Mouse (Mus musculus): ENCODE data around the gene Dph2.

Gene Dph2

DNA sequence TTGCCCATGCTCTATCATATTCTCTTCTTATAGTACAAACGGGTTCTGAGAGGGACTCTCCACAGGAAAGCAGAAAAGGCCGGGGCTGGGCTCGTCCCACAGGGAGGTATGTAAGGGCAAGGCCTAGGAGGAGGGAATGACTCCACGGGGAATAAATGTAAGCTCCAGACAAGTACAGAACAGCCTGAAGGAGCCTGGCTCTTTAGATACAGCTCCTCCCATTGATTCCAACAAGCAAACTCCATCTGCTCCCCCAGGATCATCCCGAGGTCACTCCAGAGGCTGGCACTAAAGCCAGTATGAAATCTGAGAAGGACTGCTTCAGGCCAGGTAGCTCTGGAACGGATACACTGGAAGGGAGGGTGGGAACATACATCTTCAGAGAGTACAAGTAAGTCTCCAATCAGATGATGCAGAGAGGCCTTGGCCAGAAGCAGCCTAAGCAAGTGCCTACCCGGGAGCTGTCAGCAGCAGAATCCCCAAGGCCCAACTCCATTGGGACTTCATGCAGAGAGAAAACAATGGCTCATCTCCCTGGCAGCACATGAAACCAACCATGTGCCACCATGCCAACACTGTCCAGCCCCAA, 20.9 kb upstream of the Dph2 start:
- DNase-seq (ENCODE audit: low read depth in 2 of 2, low spot score in 2 of 2), result no peak

DNA sequence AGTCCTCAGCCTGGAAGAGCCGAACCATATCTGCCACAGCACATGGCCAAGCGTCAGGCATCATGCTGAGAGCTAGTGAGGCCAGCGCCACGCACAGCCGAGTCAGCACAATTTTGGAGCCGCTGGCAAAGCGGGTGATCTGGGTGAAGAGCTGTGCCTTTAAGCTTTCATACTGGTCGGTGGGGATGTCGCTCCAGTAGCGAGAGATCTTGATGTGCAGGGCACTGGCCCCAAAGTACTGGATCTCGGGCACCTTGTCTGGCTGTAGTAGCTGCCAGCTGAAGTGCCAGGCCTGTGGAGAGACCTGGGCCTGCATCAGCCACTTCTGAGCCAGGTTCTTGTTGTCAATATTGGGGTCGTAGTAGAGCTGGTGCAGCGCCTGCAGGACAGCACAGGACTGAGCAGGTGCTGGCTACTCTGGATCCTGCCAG, 20.3 kb upstream of the Dph2 start:
- DNase-seq (ENCODE audit: low read depth in 2 of 2, low spot score in 2 of 2), result no peak

DNA sequence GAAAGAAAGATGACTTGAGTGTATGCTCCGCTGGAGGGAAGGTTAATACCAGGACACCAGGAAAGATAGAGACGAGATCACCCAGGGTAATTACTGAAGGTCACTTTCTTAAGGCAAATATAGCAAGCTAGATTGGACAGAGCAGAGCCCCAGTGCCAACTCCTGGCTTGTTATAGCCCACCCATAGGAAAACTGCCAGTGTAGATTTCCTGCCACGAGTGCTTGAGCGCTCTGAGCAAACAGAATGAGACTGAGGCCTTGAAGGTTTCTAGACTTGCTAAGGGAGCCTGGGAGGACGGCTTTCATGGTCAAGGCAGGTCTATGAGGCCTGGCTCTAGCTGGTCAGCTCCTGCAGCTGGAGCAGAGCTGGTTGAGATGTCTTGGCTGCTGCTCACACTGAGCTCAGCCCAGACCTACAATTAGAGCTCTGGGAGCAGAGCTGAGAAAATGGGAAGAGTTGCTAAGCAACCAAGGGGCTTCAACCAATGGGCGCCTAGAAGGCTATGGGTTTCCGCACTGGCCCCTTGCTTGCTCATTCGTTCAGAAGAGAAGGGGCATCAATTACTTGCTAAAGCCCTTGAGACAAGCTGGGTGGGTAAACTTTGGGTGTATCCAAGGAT, 17.1 kb upstream of the Dph2 start:
- DNase-seq (ENCODE audit: low read depth in 2 of 2, low spot score in 2 of 2), result no peak

DNA sequence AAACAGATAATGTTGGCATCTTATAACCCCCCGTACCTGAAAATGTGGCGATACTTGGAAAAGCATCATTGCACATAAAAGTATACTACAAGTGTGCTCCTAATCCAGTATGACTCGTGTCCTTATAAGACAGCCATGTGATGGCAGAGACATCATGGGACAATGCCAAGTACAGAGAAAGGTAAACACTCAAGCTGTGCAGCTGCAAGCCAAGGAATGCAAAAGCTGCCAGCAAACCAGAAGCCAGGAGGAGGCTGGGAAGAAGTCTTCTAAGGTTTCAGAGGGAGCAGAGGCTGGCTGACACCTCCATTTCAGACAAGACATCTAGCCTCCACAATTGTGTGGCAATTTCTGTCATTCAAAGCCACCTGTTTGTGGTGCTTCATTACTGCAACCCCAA, 14.4 kb upstream of the Dph2 start:
- no peak for DNase-seq (ENCODE audit: low read depth in 2 of 2, low spot score in 2 of 2)

DNA sequence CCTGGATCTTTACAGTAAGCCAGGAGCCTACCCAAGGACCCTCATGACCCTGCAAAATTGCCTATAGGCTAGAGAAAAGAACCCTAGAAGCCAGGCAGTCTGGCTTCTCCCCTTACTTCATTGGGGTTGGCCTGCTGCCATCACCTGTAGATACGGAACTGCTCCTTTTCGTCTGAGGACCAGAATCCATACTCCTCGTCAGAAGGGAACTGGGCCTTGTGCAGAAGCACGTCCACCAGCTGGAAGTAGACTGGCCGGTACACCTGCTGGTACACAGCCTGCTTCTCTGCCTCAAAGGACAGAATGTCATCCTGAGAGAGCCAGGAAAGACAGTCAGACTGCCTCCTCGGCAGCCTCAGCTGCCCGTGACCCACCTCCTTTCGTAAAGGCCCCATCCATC, 12.9 kb upstream of the Dph2 start:
- DNase-seq (ENCODE audit: low read depth in 2 of 2, low spot score in 2 of 2), result no peak

DNA sequence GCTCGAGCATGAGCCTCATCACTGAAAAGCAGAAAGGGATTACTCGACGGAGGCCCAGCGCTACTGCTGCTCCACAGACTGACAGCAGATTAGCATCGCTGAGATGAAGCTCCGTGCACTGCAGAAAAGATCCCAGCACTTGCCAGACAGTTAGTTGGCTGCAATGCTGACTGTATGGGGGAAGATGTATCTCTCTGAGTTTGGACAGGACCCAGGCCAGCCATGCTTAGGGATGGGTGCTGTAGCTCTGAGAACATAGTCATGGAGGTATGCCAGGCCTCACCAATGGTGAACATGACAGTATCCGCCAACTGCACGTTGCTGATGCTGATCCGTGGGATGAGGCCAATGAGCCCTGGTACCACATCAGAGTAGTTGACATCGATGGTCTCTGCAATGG, 12.3 kb upstream of the Dph2 start:
- DNase-seq (ENCODE audit: low read depth in 2 of 2, low spot score in 2 of 2), result no peak

DNA sequence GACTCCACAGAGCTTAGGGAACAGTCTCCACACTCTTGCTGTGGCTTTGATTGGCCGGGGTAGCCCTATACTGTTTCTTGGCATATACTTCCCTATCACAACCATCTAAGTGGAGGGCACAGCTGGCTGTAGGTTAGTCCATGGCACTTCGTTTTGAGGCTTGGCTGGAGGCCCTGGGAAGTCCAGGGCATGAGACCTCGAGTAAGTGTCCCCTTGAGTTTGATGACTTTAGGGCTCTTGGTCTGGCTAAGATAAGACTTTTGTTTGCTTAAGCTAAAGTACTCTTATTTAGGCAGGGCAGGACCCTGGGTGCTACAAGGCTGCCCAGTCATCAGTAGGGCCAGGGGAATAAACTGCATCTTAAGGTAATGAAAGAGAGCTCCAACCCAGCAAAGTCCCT, 6.3 kb upstream of the Dph2 start:
- no peak for DNase-seq (ENCODE audit: low read depth in 2 of 2, low spot score in 2 of 2)

DNA sequence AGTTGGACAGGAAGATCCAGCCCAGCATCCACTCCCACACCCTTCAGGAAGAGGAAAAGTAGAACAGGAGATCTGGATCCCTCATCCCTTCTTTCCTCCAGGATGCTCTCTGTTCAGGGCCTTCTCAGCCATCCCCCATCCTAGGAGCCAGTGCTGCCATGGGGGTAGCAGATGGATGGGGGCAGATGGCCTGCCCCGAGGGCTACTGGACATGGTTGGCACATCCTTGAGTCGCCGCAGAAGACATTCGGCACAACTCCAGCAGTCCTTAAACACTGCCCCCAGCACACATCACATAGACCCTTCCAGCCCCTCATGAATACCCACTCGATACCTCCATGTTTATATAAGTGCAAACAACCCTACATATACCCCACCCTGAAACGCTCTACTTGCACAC, 4.2 kb upstream of the Dph2 start:
- DNase-seq (ENCODE audit: low read depth in 2 of 2, low spot score in 2 of 2), result no peak

DNA sequence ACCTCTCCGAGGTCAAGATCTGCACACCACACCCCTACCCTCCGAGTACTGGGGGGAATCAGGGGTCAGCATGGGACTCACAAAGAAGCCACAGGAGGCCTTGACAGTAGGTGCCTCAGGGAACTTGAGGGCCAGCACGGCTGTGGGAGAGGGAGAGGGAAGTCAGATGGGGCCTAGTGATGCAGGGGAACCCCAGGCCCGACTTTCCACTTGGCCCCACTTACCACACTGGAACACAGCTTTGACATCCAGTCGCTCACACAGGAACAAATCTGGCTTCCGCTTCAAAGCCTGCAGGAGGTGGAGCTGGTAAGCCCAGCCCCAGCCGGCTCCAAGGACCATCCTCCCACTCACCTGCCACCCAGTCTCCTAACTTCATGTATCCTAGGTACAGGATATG, 3.5 kb upstream of the Dph2 start:
- DNase-seq (ENCODE audit: low read depth in 2 of 2, low spot score in 2 of 2), result no peak

DNA sequence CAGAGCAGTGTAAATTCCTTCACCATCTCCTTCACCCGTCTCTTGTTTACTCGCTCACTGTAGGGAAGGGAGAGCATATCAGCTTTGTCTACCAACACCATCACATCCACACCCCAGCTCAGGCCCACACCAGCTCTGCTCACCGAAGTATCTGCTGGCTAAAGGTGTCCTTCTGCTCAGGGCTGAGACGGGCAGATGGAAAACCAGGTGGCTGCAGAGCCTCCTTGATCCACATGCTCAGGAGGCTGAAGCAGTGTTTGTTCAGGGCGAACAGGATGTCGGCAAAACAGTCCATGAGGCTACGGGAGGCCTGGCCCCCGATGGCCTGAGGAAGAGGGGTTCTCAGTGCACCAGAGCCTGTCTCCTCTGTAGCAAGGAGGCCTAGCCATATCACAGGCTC, 2.8 kb upstream of the Dph2 start:
- DNase-seq (ENCODE audit: low read depth in 2 of 2, low spot score in 2 of 2), result no peak

DNA sequence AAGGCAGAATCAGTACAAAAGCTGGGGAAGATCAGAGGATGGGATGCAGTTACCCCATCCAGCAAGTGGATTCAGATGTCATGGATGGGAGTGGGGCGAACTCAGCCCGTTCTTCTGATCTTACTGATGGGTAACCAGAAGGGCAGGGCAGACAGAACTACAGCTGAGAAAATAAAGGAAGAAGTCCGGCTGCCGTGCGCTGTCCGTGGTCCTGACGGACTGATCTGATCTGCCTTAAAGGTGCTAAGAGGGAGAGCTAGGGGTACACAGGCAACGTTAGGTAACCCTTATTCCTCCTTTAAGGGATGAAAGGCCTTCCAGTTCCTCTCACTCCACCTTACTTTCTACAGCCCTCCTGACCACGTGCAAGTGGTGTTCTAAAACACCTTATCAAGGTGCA, 1.5 kb upstream of the Dph2 start:
- DNase-seq (ENCODE audit: low read depth in 2 of 2, low spot score in 2 of 2), result no peak

DNA sequence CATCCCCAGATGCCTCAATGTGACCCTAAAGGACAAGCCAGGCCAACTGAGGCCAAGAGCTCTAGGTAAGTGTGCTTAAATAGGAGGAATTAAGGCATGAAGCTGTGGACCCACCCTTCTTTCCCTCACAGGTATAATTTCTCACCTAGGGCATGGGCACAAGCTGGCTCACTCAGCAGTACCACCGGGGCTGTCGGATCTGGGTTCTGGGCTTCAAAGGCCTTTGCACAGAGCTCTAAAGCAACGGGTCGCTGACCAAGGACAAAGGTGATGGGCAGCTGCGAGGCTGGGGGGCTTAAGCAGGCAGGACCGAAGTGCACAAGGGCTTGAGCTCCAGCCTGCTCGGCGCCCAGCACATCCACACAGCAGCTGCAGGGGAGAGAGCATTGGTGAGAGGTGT, 1.1 kb downstream of the Dph2 start:
- DNase-seq (ENCODE audit: low read depth in 2 of 2, low spot score in 2 of 2), result no peak

DNA sequence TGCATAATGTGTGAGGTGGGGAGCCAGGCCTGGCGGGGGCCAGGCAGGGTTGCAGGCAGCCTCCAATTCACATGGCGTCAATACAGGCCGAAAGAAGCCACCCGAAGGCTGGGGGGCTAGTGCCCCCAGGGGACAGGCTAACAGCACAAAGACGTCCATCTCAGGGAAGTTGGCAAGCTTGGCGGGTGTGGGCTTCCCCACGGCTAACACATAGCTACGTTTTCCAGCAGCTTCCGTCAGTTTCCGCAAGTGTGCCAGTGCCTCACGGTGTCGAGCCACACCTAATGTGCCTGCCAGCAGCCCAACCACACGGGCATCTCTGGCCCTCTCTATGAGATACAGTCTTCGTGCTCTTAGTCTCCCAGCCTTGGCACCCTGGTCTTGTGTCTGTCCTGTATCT, 1.8 kb downstream of the Dph2 start:
- no peak for DNase-seq (ENCODE audit: low read depth in 2 of 2, low spot score in 2 of 2)

DNA sequence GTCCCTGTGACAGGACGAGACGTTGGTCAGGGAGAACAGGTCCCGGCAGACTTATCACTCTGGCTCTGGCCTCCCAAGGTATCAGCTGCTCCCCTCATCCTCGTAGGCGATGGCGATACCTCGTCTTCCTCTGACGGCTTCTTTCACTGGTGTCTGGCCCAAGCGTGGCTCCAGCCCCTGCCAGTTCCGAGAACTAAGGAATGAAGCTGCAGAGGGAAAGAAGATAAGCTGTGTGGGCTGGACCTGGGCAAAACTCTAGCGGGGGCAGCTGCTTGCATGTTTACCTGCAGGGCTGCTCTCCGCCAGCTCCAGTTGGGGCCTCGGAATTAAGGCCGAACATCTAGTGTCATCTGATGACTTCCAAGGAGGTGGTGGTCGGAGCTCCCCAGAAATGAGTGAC, 2.4 kb downstream of the Dph2 start:
- no peak for DNase-seq (ENCODE audit: low read depth in 2 of 2, low spot score in 2 of 2)

DNA sequence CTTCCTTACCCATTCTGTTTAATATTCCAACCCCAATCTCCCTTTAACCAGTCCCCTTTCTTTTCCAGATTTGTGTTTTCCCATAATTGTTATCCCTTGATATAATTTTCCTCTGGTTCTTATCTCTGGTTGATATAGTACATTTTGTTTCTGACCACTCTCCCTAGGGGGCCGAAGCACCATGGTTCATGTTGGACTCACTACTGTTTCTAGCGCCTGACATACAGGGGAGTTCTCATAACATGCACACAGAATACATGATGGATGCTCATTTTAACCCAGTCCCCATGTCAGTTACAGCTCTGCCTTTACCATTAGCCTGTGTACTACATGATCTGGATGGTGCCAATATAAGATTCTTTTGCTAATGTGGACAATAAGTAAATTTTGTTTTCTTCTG, 3.9 kb downstream of the Dph2 start:
- no peak for DNase-seq (ENCODE audit: low read depth in 2 of 2, low spot score in 2 of 2)

DNA sequence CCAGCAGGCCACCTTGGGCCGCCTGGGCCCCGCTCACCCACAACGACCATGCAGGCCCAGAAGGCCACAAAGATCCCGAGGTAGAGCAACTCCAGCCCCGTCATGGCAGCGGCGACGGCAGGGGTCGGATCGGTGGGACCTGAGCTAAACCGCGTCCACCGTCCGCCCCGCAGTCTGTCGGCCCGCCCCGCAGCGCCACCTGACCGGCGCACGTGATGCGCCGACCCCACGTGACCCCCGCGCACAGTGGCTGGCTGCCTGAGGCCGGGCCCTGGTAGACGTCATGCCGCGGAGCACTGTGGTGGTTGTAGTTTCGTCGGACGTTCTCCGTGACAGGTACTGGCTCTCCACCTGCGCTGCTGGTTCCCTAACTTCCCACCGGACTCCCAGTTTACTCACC, 4.7 kb downstream of the Dph2 start, which contains the start of gene Atp6v0b:
Gene Atp6v0b (minus strand): TSS at position 201 of the 400 bp plus-strand sequence.
- peak; percentile 83 to 88 for DNase-seq (ENCODE audit: low read depth in 2 of 2, low spot score in 2 of 2)

DNA sequence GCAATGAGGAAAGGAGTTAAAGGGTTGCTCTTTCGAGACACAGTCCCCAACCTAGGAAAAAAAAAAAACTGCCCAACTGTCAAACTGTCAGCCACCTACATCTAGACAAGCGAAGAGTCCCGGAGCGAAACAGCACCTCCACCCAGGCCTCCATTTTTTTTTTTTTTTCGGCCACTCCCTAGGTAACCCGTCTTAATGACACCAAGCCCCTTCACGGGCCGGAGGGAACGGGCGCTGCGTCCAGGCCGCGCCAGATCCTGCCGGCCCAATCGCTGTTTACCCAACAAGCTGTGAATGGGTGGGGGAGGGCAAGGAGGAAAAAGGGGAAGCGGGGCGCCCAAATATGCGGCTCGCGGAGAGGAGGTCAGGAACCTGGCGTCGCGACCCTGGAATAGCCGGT, 5.2 kb downstream of the Dph2 start:
- no peak for DNase-seq (ENCODE audit: low read depth in 2 of 2, low spot score in 2 of 2)

DNA sequence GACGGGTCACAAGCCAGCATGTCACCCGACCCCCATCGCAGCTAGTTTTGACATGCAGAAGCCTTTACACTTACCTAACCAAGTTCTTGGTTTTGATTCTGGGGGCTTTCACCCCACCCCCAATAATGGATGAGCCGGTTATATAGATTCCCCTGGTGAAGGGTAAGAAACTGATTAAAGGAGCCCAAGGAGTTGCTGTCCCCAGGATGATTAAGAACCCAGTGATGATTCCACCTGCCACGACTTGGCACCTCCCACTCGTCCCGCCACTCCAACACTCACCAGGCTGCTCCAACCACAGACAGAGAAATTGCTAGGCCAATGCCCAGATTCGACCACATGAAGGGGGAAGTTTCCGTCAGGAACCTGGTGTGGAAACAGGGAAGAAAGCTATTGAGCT, 5.8 kb downstream of the Dph2 start:
- DNase-seq (ENCODE audit: low read depth in 2 of 2, low spot score in 2 of 2), result no peak

DNA sequence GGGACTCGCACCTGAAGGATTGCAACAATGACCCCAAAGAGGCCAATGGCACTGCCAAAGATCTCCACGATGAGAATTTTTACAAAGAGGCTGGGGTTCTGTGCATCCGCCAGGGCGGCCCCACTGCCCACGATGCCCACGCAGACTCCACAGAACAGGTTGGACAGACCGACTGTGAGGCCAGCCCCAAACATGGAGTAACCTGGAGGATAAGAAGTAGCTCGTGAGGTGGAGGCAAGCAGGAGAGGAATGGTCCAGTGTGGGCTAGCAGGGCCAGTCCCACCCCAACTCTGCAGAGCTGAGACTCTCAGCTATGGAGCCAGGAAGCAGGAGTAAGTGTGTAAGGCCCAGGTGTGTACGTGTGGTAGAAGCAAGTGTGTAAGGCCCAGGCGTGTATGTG, 6.7 kb downstream of the Dph2 start:
- DNase-seq (ENCODE audit: low read depth in 2 of 2, low spot score in 2 of 2), result no peak

DNA sequence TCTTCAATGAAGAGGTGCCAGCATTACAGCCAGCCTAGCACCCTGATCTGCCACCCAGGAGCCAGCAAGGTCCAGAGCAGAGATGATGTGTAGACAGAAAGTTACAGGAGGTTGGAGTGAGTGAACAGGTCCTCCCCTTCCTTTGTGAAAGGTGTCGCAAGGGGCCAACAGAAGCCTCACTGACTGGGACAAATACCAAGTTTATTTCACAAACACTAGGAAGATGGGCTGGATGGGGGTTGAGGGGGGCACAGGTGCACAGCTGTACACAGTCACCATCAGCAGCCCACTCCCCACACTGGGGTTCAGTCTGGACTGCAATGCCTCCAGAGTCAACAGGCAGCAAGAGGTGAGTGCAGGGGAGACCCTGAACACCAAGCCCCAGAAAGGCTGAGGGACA, 7.7 kb downstream of the Dph2 start:
- DNase-seq (ENCODE audit: low read depth in 2 of 2, low spot score in 2 of 2), result no peak

DNA sequence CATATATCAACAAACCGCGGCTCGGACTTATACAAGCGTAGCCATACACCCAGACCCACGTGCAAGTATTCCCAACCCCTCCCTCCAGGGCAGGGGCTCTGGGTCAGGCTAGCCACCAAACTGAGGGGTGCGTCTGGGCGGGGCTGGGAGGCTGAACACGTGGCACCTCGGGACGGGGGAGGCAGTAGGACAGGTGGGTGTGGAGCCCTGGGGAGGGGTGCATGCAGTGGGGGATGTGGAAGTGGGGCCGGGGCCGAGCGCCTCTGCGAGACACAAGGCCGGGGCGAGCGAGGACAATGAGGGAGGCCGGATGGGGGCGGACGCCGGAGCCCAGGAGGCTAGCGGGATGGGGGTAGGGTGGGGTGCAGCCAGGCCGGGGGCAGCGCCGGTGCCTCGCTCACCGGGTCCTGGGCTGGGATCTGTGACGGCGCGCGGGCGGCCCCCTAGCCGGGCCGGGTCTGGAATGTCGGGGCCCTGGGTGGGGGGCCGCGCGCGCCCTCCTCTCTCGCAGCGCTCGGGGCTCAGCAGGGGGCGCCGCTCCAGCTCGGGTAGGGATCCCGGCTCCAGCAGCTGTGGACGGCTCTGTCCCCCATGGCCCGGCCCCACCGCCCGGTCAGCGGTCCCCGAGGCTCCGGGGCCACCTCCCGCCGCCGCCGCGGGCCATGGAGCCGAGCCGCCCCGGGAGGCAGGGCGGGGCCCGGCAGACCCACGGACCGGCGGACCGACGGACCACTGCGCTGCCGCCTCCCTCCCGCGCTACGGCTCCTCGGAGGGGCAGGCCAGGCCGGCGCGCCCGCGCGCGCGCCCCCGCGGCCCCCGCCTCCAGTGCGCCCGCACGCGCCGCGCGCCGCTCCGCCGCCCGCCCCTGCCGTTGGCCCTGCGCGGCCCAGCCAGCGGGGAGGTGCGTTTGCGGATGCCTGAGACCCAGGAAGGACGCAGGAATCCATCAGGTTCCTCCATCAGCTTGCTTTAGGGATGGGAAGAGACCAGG, 8.8 kb downstream of the Dph2 start, which contains the start of gene B4galt2:
Gene B4galt2 (minus strand): TSS at position 787 of the 991 bp plus-strand sequence.
- DNase-seq (ENCODE audit: low read depth in 2 of 2, low spot score in 2 of 2), result no peak

DNA sequence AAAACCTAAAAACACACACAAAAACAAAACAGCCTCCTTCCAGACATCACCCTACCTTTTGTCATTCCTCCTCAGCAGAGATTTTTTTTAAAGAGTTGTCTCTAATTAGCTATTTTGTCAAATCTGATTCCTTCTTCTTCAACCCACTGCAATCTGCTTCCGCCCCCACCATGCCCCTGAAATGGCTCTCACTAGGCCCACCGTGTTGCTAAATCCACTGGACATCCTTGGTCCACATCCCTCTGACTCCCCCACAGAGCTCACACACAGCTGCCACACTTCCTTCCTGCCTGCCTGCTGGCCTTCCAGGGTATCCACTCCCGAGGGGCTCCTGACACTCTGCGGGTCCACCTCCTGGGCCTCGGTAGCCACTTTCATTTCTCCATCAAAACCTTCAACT, 13.1 kb downstream of the Dph2 start:
- DNase-seq (ENCODE audit: low read depth in 2 of 2, low spot score in 2 of 2), result no peak

All from CD8-positive naive resting alpha-beta T cell, adult 2 months (primary cell).